Mouse (Mus musculus) cortical plate, adult 2 months (tissue): ENCODE measurements around the gene Gm12169. TPM values are rescaled to one million over a fixed set of nuclear protein-coding genes. Genes with fewer than 3 reads are reported as not detected.

ENCODE experiments used
- H3K27ac ChIP-seq: fragments of 200-500 bp; 2 replicates; pipeline ENCODE4 v1.5.1; 2012; ENCODE audit warnings: low read length, control low read depth, inconsistent platforms; ENCODE audit not compliant: insufficient read depth
- H3K4me1 ChIP-seq: fragments of 200-500 bp; 2 replicates; pipeline ENCODE4 v1.6.1; 2011; ENCODE audit warnings: low read length; ENCODE audit not compliant: control insufficient read depth, insufficient read depth
- H3K4me3 ChIP-seq: fragments of 200-500 bp; 2 replicates; pipeline ENCODE4 v1.5.1; 2011; ENCODE audit warnings: mild to moderate bottlenecking, low read length, control low read depth; ENCODE audit not compliant: insufficient read depth
- CTCF ChIP-seq: fragments of 200-500 bp; IDR thresholded peaks from 2 replicates; pipeline ENCODE4 v1.5.1; 2011; ENCODE audit warnings: mild to moderate bottlenecking, control low read depth, low read length; ENCODE audit not compliant: insufficient read depth; ENCODE audit errors: extremely low read depth
- POLR2A ChIP-seq: fragments of 200-500 bp; IDR thresholded peaks from 2 replicates; pipeline ENCODE4 v1.6.1; 2011; ENCODE audit warnings: mild to moderate bottlenecking, low read length, control low read depth; ENCODE audit not compliant: insufficient read depth; ENCODE audit errors: extremely low read depth
- polyA plus RNA-seq: library from polyadenylated mRNA; depleted of rRNA; stranded (reverse); fragments of >200 nt; gene quantifications from 2 replicates; pipeline ENCODE4 v1.2.3, GENCODE M21; 2012

Gene Gm12169
- polyA plus RNA-seq, 1 experiment: not detected

DNA sequence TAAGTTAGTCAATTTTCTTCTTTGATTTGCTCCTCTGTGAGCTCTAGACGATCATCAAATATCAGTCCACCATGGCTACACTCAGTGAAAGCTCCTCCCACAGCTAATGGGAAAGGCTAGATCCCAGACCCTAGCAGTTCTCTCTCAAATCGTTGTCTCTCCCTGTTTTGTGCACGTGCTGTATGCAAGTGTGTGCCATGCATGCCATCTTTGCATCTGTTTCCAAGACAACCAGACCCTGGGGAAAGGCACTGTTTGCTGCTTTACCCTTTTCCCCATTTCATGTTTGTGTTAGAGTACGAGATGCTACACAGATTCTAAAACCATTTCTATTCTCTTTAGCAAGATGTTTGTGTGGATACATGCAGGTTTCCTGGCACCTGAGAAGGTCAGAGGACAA is 13.0 kb downstream of the Gm12169 start:
- Histone ChIP-seq H3K4me1 (no peaks in the 10 kb centered on the region), H3K27ac (no peak overlapping the region)
- no peak for TF ChIP-seq POLR2A
- TF ChIP-seq CTCF: no peak

DNA sequence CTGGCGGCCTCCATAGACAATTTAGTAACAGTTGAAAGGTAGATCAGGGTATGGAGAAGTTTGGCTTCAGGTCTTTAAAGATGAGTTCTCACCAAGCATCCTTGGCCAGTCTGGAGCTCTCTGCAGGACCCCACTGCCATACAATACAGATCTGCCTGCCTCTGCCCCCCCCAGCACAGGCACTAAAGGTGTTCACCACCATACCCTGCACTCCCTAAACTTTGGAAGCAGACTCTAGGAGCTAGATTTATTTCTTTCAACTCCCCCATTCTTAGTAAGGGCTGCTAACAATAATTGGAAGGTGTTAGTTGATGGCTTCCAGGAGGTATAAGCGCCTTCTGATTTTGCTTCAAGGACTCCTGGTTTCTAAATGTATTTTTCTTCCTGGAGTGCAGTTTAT is 19.5 kb downstream of the Gm12169 start:
- H3K4me3 ChIP-seq: no peak overlapping the region
- TF ChIP-seq POLR2A: no peak
- TF ChIP-seq CTCF: no peak
- H3K27ac ChIP-seq: no peak overlapping the region
- H3K4me1 ChIP-seq: no peaks in the 10 kb centered on the region

More for the DNA sequence above, 13.0 kb downstream of the Gm12169 start:
- no peak overlapping the region for H3K4me3 ChIP-seq

DNA sequence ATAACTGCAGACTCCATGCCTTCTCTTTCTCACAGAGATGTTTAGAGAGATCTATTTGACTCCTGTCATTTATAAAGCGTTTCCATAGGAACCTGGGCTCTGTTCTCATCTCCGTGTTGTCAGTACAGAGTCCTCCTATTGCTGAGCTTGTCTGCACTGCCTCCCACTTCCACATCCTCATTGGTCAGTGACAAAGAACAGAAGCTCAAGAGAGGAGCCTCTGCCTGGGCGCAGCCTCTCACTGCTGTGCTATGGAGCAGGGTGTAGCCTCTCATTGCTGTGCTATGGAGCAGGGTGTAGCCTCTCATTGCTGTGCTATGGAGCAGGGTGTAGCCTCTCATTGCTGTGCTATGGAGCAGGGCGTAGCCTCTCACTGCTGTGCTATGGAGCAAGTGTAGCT is 25.7 kb downstream of the Gm12169 start:
- Histone ChIP-seq H3K4me3 (no peak overlapping the region), H3K27ac (no peak overlapping the region), H3K4me1 (no peaks in the 10 kb centered on the region)
- TF ChIP-seq CTCF: no peak
- no peak for TF ChIP-seq POLR2A

DNA sequence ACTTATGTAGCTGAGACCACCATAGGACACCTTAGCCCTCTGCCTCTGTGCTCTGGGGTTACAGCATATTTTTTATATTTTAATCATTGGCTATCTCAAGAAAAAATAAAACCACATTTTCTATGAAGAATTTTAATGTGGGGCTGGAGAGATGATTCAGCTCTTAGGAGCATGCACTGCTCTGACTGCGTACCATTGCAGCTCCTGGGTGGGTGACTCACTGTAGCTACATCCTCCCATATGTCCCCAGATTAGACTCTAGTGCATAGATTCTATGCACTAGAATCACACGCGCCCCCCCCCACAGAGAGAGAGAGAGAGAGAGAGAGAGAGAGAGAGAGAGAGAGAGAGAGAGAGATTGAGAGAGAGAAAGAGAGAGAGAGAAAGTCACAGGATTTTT is 28.7 kb downstream of the Gm12169 start:
- Histone ChIP-seq H3K27ac (no peak overlapping the region), H3K4me3 (no peak overlapping the region), H3K4me1 (no peaks in the 10 kb centered on the region)
- TF ChIP-seq POLR2A (no peak), CTCF (no peak)

DNA sequence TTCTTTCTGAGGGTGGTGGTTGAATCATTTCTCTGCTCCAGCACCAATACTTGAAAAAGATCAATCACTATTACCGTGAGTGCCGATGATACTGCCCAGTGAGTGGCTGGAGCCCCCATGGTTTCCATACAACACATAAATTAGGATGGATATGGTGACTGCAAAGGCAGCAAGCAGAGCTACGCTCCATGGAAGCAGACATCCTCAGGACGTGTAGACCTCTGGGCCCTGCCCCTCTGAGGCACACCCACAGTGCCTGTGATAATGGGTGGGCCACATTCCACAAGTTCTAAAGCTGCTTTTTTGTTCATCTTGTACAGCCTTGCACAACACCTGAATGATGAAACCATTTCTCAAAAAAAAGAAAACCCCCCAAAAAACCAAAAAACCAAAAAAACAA is 37.1 kb downstream of the Gm12169 start:
- no peak for TF ChIP-seq POLR2A
- TF ChIP-seq CTCF: no peak
- H3K4me1 ChIP-seq: no peaks in the 10 kb centered on the region
- H3K4me3 ChIP-seq: no peak overlapping the region
- no peak overlapping the region for H3K27ac ChIP-seq

DNA sequence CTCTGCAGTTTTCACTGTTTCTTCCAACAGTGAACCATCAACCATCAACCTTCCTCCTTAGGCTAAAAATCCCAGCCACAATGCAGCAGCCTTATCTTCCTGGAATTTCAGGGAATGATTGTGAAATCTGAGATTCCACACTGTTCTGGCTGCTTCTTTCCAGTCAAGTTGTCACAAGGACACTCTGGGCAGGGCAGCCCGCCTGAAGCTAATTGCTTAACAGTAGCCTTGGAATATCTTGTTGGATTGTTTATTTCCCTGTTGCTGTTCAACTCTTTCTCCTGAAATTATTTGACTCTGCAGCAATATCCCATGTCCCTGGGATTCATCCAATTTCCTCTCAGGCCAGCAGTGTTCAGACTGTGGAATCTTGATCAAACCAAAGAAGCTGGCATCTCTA is 40.7 kb downstream of the Gm12169 start:
- TF ChIP-seq CTCF (no peak), POLR2A (no peak)
- H3K27ac ChIP-seq: no peak overlapping the region
- no peak overlapping the region for H3K4me3 ChIP-seq
- no peaks in the 10 kb centered on the region for H3K4me1 ChIP-seq

DNA sequence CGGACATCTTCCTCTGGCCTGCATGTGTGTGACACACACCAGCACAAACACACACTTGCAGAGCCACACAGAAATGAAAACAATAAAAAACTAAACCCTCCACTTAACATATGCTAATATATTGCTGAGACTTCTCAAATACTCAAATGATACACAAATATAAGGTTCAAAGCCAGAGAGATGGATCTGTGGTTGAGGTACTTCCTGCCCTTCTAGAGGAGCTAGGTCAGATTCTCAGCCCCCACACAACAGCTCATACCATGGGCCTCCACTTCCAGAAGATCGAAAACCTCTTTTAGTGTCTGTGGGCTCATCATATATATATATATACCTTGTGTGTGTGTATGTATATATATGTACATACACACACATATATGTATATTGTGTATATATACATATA is 42.0 kb downstream of the Gm12169 start:
- Histone ChIP-seq H3K27ac (no peak overlapping the region), H3K4me1 (no peaks in the 10 kb centered on the region), H3K4me3 (no peak overlapping the region)
- TF ChIP-seq CTCF (no peak), POLR2A (no peak)

DNA sequence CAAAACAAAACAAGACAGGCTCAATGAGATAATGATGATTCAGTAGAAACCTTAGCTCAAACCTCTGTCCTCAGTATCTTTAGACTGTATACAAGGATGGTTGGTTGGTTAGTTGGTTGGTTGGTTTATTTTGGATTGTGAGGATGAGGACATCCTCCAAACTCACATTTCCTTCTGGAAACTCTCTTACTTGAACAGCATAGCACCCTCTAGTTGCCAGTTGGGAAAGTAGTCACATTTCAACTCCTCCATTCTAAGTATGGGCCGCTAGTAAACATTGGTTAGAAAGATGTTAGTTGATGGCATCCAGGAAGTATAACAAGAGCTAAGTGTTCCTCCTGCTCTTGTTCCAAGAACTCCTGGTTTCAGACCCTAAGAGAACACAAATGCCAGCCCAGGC is 45.1 kb downstream of the Gm12169 start:
- H3K27ac ChIP-seq: no peak overlapping the region
- TF ChIP-seq POLR2A: no peak
- no peak for TF ChIP-seq CTCF
- H3K4me3 ChIP-seq: no peak overlapping the region
- no peaks in the 10 kb centered on the region for H3K4me1 ChIP-seq

DNA sequence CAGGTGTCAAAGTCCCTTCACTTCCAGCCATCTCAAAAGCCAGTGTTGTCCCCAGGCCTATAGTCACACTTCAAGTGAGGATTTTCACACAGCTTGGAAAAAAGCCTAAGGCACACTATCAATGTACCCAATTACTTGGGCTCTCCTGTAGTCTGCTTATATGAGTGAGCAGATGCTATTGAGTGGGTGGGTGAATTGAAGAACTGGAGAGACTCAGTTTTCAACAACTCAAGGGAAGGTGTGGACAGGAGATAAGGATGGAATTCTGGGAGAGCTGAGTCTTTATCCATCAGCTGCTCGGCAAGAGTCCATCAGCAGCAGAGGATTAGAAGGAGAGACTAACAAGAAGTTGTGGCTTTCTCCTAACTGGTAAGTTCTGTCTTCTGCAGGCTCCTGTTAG is 47.3 kb downstream of the Gm12169 start, which contains the start of gene BC053393:
Gene BC053393, plus strand, starts transcription at position 210 of the 400 bp plus-strand sequence.
- Histone ChIP-seq H3K4me1 (no peaks in the 10 kb centered on the region), H3K4me3 (no peak within 1 kb of the TSS), H3K27ac (no peak within 1 kb of the TSS)
- no peak for TF ChIP-seq CTCF
- no peak for TF ChIP-seq POLR2A

DNA sequence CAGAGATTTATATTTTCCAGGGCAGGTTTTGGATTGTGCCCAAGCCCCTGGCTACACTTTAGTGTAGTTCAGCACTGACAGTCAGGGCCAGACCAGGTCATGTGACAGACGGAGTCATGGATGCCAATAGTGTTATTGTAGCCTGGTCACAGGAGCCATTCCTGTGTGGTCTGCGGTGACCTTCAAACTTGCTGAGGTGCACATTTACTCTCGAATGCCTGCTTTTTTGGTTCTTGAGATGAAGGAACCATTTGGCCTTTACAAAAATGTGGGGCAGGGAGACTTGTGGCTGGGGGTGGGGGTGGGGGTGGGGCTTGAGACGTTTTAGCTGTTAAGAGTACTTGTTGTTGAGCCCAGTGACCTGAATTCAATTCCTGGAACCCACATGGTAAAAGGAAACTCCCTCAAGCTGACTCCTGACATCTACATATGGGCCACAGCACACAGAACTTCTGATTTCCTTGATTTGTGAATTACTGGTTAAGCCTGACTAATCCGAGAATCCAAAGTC is 54.8 kb downstream of the Gm12169 start:
- no peak overlapping the region for H3K27ac ChIP-seq
- TF ChIP-seq CTCF (no peak), POLR2A (no peak)
- H3K4me1 ChIP-seq: no peaks in the 10 kb centered on the region
- no peak overlapping the region for H3K4me3 ChIP-seq
